Mouse (Mus musculus): ENCODE measurements at regions not wholly inside any gene's neighbourhood (a gene's known extent, or its start where the extent isn't known, plus 50 kb on each side); places are given as distances from the start of the nearest gene placed in this dataset.

GRCm38 (mm10) chr15:25525337-25525736 is 97.0 kb upstream of the Myo10 start:
- peak; percentile 50 for DNase-seq (ENCODE audit: low spot score)

GRCm38 (mm10) chr15:25536451-25537334 is 85.6 kb upstream of the Myo10 start:
- DNase-seq (ENCODE audit: low spot score), result no peak

GRCm38 (mm10) chr15:25539344-25540176 is 82.8 kb upstream of the Myo10 start:
- DNase-seq (ENCODE audit: low spot score), result peak; percentile 33

GRCm38 (mm10) chr15:25542382-25542781 is 79.9 kb upstream of the Myo10 start:
- peak; percentile 28 for DNase-seq (ENCODE audit: low spot score)

GRCm38 (mm10) chr15:25546185-25546584 is 76.1 kb upstream of the Myo10 start:
- DNase-seq (ENCODE audit: low spot score), result peak; percentile 27

GRCm38 (mm10) chr15:25550269-25551054 is 71.9 kb upstream of the Myo10 start:
- DNase-seq (ENCODE audit: low spot score), result no peak

- peak; percentile 26 for DNase-seq (ENCODE audit: low spot score)
These were observed 67.4 kb upstream of the Myo10 start for GRCm38 (mm10) chr15:25554945-25555344.

- no peak for DNase-seq (ENCODE audit: low spot score)
These were observed 66.5 kb upstream of the Myo10 start for GRCm38 (mm10) chr15:25555852-25556251.

- no peak for DNase-seq (ENCODE audit: low spot score)
These were observed 64.8 kb upstream of the Myo10 start for GRCm38 (mm10) chr15:25557566-25557965.

- peak; percentile 55 for DNase-seq (ENCODE audit: low spot score)
These were observed 64.1 kb upstream of the Myo10 start for GRCm38 (mm10) chr15:25558240-25558639.

GRCm38 (mm10) chr15:25563641-25564040 is 58.7 kb upstream of the Myo10 start:
- no peak for DNase-seq (ENCODE audit: low spot score)

GRCm38 (mm10) chr15:25572495-25572894 is 49.8 kb upstream of the Myo10 start:
- DNase-seq (ENCODE audit: low spot score), result no peak
